Mouse (Mus musculus) adrenal gland, adult (tissue): ENCODE measurements around the gene Surf4.
A peak's percentile ranks its signal among the peaks of the same experiment; 100 is the strongest.
"Not testable (repeated sequence)": the region's sequence is repeated elsewhere in the genome, so short reads cannot be mapped to it uniquely, and the experiment has no call there.

Experiments used
- DNase-seq, 2 experiments: peaks; one replicate each; pipeline ENCODE4 v3.0.0; 2022 to 2023; ENCODE audit warnings: low spot score in 1 of 2; ENCODE audit not compliant: inconsistent age in 2 of 2

The Surf4 gene

GRCm38 (mm10) chr2:26906431-26906830, 27.3 kb downstream of the Surf4 start:
- DNase-seq, result no peak

DNA sequence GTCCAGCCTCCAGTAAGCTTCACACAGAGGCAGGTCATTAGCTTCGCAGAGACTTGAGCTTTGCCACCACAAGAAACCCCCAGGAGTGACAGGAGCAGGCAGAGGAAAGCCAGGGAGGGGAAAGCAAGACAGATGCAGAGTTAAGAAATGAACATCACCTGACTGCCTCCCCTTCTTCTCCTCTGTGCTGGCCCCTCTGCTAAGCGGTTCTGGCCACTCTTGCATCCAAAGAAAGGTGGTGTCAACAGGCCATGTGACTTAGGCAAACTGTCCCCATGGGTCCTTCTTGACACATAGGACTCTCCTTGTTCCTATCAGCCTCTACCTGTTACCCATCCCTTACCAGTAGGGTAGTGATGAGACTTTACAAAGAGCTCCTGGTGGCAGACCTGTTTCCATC, 27.8 kb downstream of the Surf4 start:
- DNase-seq, result peak in 1 of 2 experiments; percentile 6

DNA sequence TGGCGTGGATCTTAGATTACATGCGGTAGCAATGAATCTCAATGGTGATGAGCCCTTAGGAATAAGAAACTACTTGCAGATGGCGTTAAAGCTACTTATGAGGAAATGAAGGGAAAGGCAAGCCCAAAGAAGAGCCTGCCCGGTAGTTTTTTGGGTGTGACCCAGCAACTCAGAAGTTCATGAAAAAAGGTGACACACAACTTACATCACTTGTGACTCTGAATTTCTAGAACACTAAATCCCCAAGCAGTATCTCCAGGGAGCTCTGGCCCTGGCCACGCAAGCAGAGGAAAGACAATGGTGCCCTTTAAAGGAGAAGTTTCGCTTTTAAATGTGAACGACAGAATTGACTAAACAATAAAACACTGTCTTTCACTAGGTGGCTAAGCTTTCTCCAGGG, 30.4 kb downstream of the Surf4 start:
- no peak for DNase-seq

- peak; percentile 97 to 99 for DNase-seq
Measured at GRCm38 (mm10) chr2:26902467-26903220, 31.1 kb downstream of the Surf4 start, which contains the start of gene Surf6. Surf6 (minus strand) TSS chr2:26902879.

- peak in 1 of 2 experiments; percentile 31 for DNase-seq
Measured at GRCm38 (mm10) chr2:26901834-26902400, 31.8 kb downstream of the Surf4 start.

DNA sequence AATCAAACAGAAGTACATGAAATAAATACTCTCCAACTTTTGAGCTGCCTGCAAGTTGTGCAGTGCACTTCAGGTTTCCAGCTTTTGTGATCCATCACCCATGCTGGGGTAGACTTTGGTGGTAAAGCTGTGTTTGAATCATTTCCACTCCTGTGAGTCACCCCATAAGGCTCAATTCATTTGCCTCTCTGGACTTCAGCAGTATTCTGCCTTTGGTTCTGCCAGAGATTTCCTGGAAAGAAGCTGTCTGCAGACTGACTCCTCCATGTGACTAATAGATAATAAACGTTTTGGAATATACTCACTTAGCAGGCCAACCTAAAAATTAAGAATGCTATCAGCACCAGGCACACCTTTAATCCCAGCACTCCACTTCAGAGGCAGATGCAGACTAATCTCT, 33.0 kb downstream of the Surf4 start:
- DNase-seq, result no peak

- no peak for DNase-seq
Measured at GRCm38 (mm10) chr2:26895898-26896297, 37.8 kb downstream of the Surf4 start.

DNA sequence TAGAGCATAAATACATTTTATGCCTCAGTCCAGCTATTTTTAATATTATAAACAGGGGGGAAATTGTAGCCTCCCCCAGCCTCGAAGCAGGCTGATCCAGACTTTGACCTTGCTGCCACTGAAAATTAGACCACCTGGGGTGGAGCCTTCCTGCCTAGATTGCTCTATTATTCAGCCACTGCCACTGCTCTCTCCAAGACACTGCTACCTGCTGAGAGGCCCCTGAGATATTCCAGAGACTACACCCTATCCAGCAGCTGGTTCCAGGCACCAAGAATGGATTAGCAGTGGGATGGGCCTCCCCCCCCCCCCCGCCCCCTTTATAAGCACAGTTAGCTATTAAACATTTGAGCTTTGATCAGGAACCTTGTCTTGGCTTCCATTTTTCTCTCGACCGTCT, 47.6 kb downstream of the Surf4 start:
- DNase-seq, result not testable (repeated sequence)

DNA sequence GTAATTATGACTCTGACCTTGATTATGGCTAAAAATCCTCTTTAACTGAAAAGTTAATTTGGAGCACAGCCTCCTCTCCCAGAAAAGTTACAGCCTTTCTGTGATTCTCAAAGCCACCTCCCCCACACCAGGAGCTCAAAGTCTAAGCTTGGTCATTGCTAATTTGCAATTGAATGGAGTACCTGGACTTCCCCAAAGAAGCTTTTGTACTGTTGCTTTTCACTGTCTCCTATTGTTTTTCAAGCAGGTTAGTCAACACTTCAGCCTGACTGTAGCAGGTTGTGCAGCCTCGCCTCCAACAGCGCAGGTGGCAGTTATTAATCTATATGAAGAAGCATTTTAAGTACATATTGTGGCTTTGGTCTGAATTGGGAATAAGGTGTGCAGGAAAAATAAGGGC, 48.2 kb downstream of the Surf4 start:
- not testable (repeated sequence) for DNase-seq

GRCm38 (mm10) chr2:26878571-26878970, 55.2 kb downstream of the Surf4 start:
- DNase-seq, result no peak

GRCm38 (mm10) chr2:26870666-26871065, 63.1 kb downstream of the Surf4 start:
- no peak for DNase-seq
